Mouse (Mus musculus) intestine, postnatal 0 days (tissue): ENCODE data around the gene Fxr2. TPM values are rescaled to one million over a fixed set of nuclear protein-coding genes. Genes with fewer than 3 reads are reported as not detected.

Experiments used
- ATAC-seq: fragments of 200-750 bp; cut with Nextera tagmentation; 2 replicates; pipeline ENCODE4 v1.8.0; 2017; ENCODE audit warnings: mild to moderate bottlenecking, moderate TSS enrichment, moderate library complexity
- H3K27ac ChIP-seq: fragments of 300-500 bp; sonication (generic); 2 replicates; pipeline ENCODE4 v1.5.1; 2014; ENCODE audit warnings: mild to moderate bottlenecking, low read depth, low read length, moderate library complexity
- H3K27me3 ChIP-seq: fragments of 300-500 bp; sonication (generic); replicated peaks from 2 replicates; pipeline ENCODE4 v1.6.1; 2014; ENCODE audit warnings: low read length, mixed read lengths; ENCODE audit not compliant: control insufficient read depth, insufficient read depth
- H3K36me3 ChIP-seq: fragments of 300-500 bp; sonication (generic); 2 replicates; pipeline ENCODE4 v1.6.1; 2014; ENCODE audit warnings: mild to moderate bottlenecking, moderate library complexity; ENCODE audit not compliant: control insufficient read depth, insufficient read depth
- H3K4me1 ChIP-seq: fragments of 300-500 bp; sonication (generic); replicated peaks from 2 replicates; pipeline ENCODE4 v1.6.1; 2014; ENCODE audit warnings: antibody characterized with exemption, low read length, mixed read lengths; ENCODE audit not compliant: control insufficient read depth, insufficient read depth
- H3K4me2 ChIP-seq: fragments of 300-500 bp; sonication (generic); replicated peaks from 2 replicates; pipeline ENCODE4 v1.6.1; 2014; ENCODE audit warnings: low read depth, mild to moderate bottlenecking, moderate library complexity
- H3K4me3 ChIP-seq: fragments of 300-500 bp; sonication (generic); 2 replicates; pipeline ENCODE4 v1.5.1; 2014; ENCODE audit warnings: low read depth, low read length
- H3K9ac ChIP-seq: fragments of 300-500 bp; sonication (generic); 2 replicates; pipeline ENCODE4 v1.6.1; 2014; ENCODE audit warnings: mild to moderate bottlenecking, low read depth, low read length
- H3K9me3 ChIP-seq: fragments of 300-500 bp; sonication (generic); 2 replicates; pipeline ENCODE4 v1.6.1; 2016; ENCODE audit warnings: mixed run types; ENCODE audit not compliant: control insufficient read depth
- CTCF ChIP-seq: sonication (generic); IDR thresholded peaks from 2 replicates; pipeline ENCODE4 v1.5.1; 2016; ENCODE audit warnings: low read depth, mild to moderate bottlenecking, control low read depth, antibody characterized with exemption, moderate library complexity
- WGBS: fragments of 180-500 bp; shearing (Covaris S2); extraction: QIAGEN DNeasy Blood & Tissue Kit; methylation state at CpG from one replicate; pipeline ENCODE4 v1.1.7; 2014; 5-methylcytosine and 5-hydroxymethylcytosine counted together
- polyA plus RNA-seq: library from polyadenylated mRNA; unstranded; fragments of >200 nt; fragmentation: Nextera tagmentation; extraction: Ambion mirVana; gene quantifications from 2 replicates; pipeline ENCODE4 v1.2.1, GENCODE M21; 2015

Fxr2 gene
- polyA plus RNA-seq, 1 experiment from 2014 or later = 9.8 TPM

DNA sequence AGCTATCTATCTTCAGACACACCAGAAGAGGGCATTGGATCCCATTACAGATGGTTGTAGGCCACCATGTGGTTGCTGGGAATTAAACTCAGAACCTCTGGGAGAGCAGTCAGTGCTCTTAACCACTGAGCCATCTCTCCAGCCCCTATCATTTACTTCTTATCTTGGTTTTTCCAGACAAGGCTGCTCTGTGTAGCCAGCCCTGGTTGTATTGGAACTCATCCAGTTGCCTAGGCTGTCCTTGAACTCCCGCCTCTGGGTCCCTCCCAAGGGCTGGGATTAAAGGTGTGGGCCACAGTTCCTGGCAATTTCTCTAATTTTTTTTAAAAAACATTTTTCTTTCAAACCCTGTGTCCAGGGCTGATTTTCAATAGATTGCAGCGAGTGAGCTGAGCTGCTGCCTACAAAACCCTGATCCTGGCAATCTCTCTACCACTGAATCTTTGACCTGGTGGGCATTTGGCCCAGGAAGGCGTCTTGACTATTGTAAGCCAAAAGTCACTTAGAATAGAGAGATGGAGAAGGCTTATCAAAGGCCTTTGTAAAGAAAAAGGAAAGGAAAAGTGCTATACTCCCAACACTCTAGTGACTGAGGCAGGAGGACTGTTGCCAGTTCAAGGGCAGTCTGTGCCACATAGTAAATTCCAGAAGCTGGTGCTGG is 28.6 kb downstream of the Fxr2 start:
- 49% methylated on average over 3 of the region's 3 CpGs for WGBS
- H3K9ac ChIP-seq = no peak overlapping the region
- H3K27ac ChIP-seq = no peak overlapping the region
- H3K4me3 ChIP-seq = peak overlapping the region; percentile 50; the same call in 1 of the 2 replicates
- no peaks in the 10 kb centered on the region for H3K27me3 ChIP-seq
- 0 out of 2 replicates have a peak, but pooled peaks cover 8% of the 10 kb centered on the region for H3K4me1 ChIP-seq
- H3K9me3 ChIP-seq = no peaks in the 10 kb centered on the region
- H3K36me3 ChIP-seq = peaks cover 55% of the 10 kb centered on the region
- ATAC-seq = no peak
- no peak for TF ChIP-seq CTCF
- H3K4me2 ChIP-seq = peak overlapping the region; percentile 64

DNA sequence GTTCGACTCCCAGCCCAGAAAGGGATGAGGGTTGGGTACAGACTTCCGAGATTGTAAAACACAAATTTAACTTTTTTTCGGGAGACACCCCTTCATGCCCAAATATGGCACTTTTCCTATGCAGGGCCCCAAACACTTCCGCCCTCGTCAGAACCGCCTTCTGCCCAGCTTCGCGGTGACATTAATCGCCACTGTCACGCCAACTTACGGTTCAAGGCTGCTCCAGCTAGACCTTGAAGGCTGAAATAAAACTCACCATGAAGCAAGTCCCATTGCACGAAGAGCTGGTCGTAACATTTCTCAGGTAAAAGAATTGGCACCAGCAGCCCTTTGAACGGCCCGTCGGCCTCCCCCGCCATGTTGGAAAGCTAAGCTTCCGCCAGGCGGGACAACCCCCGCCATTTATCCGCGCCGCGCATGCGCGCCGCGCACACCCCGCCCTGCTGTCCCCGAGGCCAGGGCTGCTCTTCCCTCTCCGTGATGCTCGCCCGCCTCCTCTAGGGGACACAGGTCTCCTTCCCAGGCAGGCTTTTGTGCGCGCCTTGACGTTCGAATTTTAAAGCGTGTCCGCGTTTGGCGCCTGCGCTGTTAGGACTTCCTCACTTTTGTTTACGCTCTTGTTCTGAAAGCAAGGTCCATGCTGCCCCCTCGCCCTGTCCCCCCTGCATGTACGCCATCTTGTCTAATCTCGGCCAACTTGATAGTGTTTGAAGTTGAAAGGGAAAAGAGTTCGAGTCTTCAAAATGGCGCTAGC is 29.6 kb downstream of the Fxr2 start, which contains the start of gene Mpdu1:
Gene Mpdu1 (minus strand): TSS at position 430 of the 754 bp plus-strand sequence.
- H3K36me3 ChIP-seq = peaks cover 52% of the 10 kb centered on the region
- H3K9me3 ChIP-seq = no peaks in the 10 kb centered on the region
- H3K4me2 ChIP-seq = peak within 1 kb of the TSS; percentile 64
- H3K27ac ChIP-seq = peak within 1 kb of the TSS; percentile 93
- H3K4me1 ChIP-seq = 0 out of 2 replicates have a peak, but pooled peaks cover 8% of the 10 kb centered on the region
- peak; percentile 72 for TF ChIP-seq CTCF
- H3K4me3 ChIP-seq = peak within 1 kb of the TSS; percentile 50
- WGBS = under 1% methylated on average over 48 of the region's 48 CpGs
- ATAC-seq = peak; percentile 93
- H3K9ac ChIP-seq = peak within 1 kb of the TSS; percentile 63
- H3K27me3 ChIP-seq = no peaks in the 10 kb centered on the region

DNA sequence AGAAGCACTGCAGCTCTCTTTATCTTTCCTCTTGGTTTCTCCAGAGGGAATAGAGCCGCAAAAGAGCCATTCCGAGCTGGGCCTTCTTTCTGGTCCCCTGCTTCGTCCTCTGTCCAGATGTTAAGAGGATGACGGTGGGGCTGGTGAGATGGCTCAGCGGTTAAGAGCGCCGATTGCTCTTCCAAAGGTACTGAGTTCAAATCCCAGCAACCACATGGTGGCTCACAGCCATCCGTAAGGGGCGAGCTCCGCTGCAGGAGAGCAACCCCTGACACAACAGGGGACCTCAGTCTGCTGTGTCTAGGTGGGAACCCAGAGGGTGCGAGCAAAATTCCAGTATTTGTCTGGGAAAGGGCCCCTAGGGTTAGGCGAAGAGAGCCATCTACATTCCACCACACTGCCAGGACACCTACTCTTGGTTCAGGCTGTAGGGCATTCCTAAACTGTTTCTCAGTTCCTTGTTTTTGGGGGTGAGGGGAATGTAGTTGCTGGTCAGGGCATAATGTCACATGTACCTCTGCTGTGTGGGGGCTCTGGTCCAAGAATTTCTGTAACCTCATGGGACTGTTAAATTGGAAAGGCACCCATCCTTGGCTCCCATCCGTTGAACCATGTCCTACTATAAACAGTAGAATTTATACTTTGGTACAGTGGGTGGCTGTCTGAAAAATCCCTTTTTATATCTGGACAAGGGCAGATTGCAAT is 30.3 kb downstream of the Fxr2 start:
- no peak for TF ChIP-seq CTCF
- 63% methylated on average over 13 of the region's 13 CpGs for WGBS
- H3K36me3 ChIP-seq = peaks cover 52% of the 10 kb centered on the region

DNA sequence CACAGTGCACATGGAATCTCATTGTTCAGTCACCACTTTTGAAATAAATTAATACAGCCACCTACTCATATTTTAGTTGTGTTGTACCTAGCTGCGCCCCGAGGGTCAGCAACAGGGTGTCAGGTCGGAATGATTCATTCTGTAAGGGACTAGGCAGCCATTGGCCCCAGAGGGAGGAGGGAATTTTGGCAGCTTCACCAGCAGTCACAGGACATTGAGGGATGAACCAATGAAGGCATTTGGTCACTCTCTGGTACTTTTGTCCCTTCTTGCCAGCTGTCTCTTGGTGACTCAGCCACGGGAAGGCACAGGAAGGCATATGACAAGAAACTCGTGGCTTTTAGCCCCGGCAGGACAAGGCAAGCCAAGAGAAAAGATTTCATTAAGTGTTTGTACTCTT is 31.0 kb downstream of the Fxr2 start:
- Histone ChIP-seq H3K4me1 (0 out of 2 replicates have a peak, but pooled peaks cover 8% of the 10 kb centered on the region), H3K27me3 (no peaks in the 10 kb centered on the region), H3K36me3 (peaks cover 52% of the 10 kb centered on the region), H3K9ac (no peak overlapping the region), H3K9me3 (no peaks in the 10 kb centered on the region), H3K4me3 (no peak overlapping the region), H3K4me2 (no peak overlapping the region), H3K27ac (0 out of 2 replicates have a peak overlapping the region, but pooled peaks have one; percentile 15)
- 80% methylated on average over 6 of the region's 6 CpGs for WGBS
- no peak for TF ChIP-seq CTCF
- no peak for ATAC-seq

More for the DNA sequence above, 30.3 kb downstream of the Fxr2 start:
- H3K27ac ChIP-seq = peak overlapping the region; percentile 93
- ATAC-seq = no peak
- peak overlapping the region; percentile 50 for H3K4me3 ChIP-seq
- H3K9me3 ChIP-seq = no peaks in the 10 kb centered on the region
- H3K4me1 ChIP-seq = 0 out of 2 replicates have a peak, but pooled peaks cover 8% of the 10 kb centered on the region
- H3K9ac ChIP-seq = peak overlapping the region; percentile 63
- H3K27me3 ChIP-seq = no peaks in the 10 kb centered on the region
- peak overlapping the region; percentile 64 for H3K4me2 ChIP-seq

DNA sequence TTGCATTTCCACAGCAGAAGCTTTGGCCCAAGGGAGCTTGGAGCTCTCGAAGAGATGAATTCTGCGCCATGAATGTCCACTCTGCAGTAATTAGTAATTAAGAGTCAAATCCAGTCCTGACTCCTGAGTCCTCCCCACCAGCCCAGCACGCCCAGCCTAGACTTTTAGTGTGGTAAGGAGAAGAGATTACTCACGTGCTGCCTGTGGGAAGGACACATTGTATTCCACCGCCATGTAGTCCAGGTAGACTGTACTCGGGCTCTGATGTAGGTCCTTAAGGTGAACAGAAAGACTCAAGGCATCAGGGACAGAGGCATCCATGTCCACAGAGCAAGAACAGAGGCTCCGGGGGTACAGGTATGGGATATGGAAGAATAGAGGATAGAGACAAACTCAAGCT is 32.1 kb downstream of the Fxr2 start:
- Histone ChIP-seq H3K4me1 (0 out of 2 replicates have a peak, but pooled peaks cover 8% of the 10 kb centered on the region), H3K27me3 (no peaks in the 10 kb centered on the region), H3K36me3 (peaks cover 56% of the 10 kb centered on the region), H3K9ac (no peak overlapping the region), H3K9me3 (no peaks in the 10 kb centered on the region), H3K27ac (peak overlapping the region; percentile 21; the same call in 1 of the 2 replicates), H3K4me2 (no peak overlapping the region), H3K4me3 (no peak overlapping the region)
- no peak for ATAC-seq
- TF ChIP-seq CTCF = no peak
- WGBS = 86% methylated on average over 7 of the region's 7 CpGs
